Mouse (Mus musculus) neural tube, embryonic 11.5 days (tissue): ENCODE measurements around the gene C130032M10Rik. TPM values are rescaled to one million over a fixed set of nuclear protein-coding genes. Genes with fewer than 3 reads are reported as not detected.

Experiments used
- ATAC-seq: fragments of 200-750 bp; cut with Nextera tagmentation; 2 replicates; pipeline ENCODE4 v1.8.0; 2017; ENCODE audit warnings: moderate number of reproducible peaks, mild to moderate bottlenecking, moderate TSS enrichment, moderate library complexity; ENCODE audit not compliant: insufficient read depth, low FRiP score, low TSS enrichment
- DNase-seq: peaks from one replicate; pipeline ENCODE4 v3.0.0-alpha.2; 2015; ENCODE audit warnings: low spot score
- H3K27ac ChIP-seq: fragments of 300-500 bp; sonication (generic); 2 replicates; pipeline ENCODE4 v1.5.1; 2014; ENCODE audit warnings: low read depth, mild to moderate bottlenecking, low read length
- H3K27me3 ChIP-seq: fragments of 300-500 bp; sonication (generic); 2 replicates; pipeline ENCODE4 v1.6.1; 2014; ENCODE audit warnings: mild to moderate bottlenecking, low read length, mixed read lengths; ENCODE audit not compliant: control insufficient read depth, insufficient read depth
- H3K36me3 ChIP-seq: fragments of 300-500 bp; sonication (generic); 2 replicates; pipeline ENCODE4 v1.6.1; 2014; ENCODE audit warnings: mild to moderate bottlenecking, low read length, moderate library complexity, mixed read lengths; ENCODE audit not compliant: control insufficient read depth, insufficient read depth
- H3K4me1 ChIP-seq: fragments of 300-500 bp; sonication (generic); 2 replicates; pipeline ENCODE4 v1.6.1; 2014; ENCODE audit warnings: low read length, mixed read lengths; ENCODE audit not compliant: control insufficient read depth, insufficient read depth
- H3K4me2 ChIP-seq: fragments of 300-500 bp; sonication (generic); 2 replicates; pipeline ENCODE4 v1.6.1; 2014; ENCODE audit warnings: low read depth, mild to moderate bottlenecking, moderate library complexity
- H3K4me3 ChIP-seq: fragments of 300-500 bp; sonication (generic); 2 replicates; pipeline ENCODE4 v1.5.1; 2014; ENCODE audit warnings: low read depth, low read length
- H3K9ac ChIP-seq: fragments of 300-500 bp; sonication (generic); 2 replicates; pipeline ENCODE4 v1.6.1; 2014; ENCODE audit warnings: mild to moderate bottlenecking, low read length
- H3K9me3 ChIP-seq: fragments of 300-500 bp; sonication (generic); 2 replicates; pipeline ENCODE4 v1.6.1; 2016; ENCODE audit warnings: low read length; ENCODE audit not compliant: control insufficient read depth
- WGBS: fragments of 180-500 bp; shearing (Covaris S2); extraction: QIAGEN DNeasy Blood & Tissue Kit; methylation state at CpG from one replicate; pipeline ENCODE4 v1.1.7; 2014; 5-methylcytosine and 5-hydroxymethylcytosine counted together
- polyA plus RNA-seq: library from polyadenylated mRNA; unstranded; fragments of >200 nt; fragmentation: Nextera tagmentation; extraction: Ambion mirVana; gene quantifications from 2 replicates; pipeline ENCODE4 v1.2.1, GENCODE M21; 2014

Gene C130032M10Rik
- polyA plus RNA-seq, 1 experiment from 2014 or later: not detected

DNA sequence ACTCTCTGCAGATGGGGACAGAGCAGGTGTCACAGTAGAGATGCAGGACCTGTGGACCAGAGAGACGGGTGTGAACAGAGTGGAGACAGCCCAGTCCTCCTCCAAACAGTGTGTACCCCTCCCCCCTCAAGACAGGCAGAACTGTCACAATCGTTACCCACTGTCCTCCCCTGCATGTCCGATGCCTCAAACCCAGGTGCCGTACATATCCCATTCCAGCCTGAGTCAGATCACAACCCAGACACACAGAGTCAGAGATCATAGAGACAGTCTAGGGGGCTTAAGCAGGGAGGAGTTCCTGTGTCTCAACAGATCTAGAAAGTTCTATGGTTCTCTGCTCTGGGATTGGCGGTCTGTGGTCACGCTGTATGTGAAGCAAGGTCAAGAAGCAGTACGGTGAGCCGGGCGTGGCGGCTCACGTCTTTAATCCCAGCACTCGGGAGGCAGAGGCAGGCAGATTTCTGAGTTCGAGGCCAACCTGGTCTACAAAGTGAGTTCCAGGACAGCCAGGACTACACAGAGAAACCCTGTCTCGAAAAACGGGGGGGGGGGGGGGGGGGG, 9.7 kb downstream of the C130032M10Rik start:
- 94% methylated on average over 13 of the region's 15 CpGs for WGBS
- Histone ChIP-seq H3K36me3 (no peaks in the 10 kb centered on the region), H3K9me3 (no peaks in the 10 kb centered on the region), H3K4me3 (no peak overlapping the region), H3K27ac (no peak overlapping the region), H3K4me1 (peaks cover 23% of the 10 kb centered on the region), H3K4me2 (no peak overlapping the region), H3K9ac (no peak overlapping the region), H3K27me3 (no peaks in the 10 kb centered on the region)
- ATAC-seq (no peak), DNase-seq (no peak)

DNA sequence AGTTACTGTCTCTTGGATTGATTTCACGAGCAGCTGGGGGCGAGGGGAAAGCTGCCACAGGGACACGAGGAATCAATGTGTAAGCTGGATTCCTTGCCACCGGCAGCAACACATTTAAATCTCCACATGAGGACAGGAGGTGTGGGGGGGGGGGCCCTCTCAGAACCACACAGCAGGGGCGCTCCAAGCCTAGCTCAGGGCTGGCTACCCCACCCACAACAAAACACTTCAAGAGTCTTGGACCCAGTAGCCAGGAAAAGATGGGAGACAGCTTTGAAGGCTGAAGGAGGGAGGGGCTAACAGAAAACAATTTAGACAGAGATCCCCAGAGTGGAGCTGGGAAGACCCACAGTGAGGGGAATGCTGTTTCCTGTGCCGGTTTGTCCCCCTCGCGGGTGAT, 10.4 kb downstream of the C130032M10Rik start:
- H3K27me3 ChIP-seq: no peaks in the 10 kb centered on the region
- DNase-seq: peak; percentile 32
- 8% methylated on average over 8 of the region's 8 CpGs for WGBS
- peak overlapping the region; percentile 28 for H3K4me2 ChIP-seq
- no peaks in the 10 kb centered on the region for H3K36me3 ChIP-seq
- peaks cover 28% of the 10 kb centered on the region for H3K4me1 ChIP-seq
- no peaks in the 10 kb centered on the region for H3K9me3 ChIP-seq
- peak overlapping the region; percentile 69 for H3K27ac ChIP-seq
- H3K4me3 ChIP-seq: no peak overlapping the region
- peak overlapping the region; percentile 14; the same call in 1 of the 2 replicates for H3K9ac ChIP-seq
- ATAC-seq: no peak

DNA sequence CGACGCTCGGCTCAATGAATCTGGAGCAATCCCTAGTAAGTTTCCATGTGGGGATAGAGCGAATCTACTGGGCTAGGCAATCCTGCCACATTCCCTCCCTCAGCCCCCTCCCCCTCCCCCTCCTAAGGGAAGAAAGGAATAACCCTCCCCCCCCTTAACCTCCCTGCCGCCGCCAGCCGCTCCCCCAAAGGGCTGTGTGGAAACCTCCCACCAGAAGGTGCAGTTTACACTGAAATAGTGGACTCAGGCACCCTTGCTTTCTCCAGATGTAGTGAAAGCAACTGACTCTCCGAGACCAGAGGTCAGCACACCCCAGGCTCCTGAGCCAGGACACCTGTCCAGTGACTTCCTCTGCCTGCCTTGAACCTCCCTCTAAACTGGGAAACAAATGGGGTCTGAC, 11.1 kb downstream of the C130032M10Rik start:
- Histone ChIP-seq H3K9ac (0 out of 2 replicates have a peak overlapping the region, but pooled peaks have one; percentile 3), H3K4me3 (0 out of 2 replicates have a peak overlapping the region, but pooled peaks have one; percentile 6), H3K4me1 (peaks cover 35% of the 10 kb centered on the region), H3K36me3 (no peaks in the 10 kb centered on the region), H3K4me2 (peak overlapping the region; percentile 28), H3K27me3 (no peaks in the 10 kb centered on the region), H3K27ac (peak overlapping the region; percentile 69), H3K9me3 (no peaks in the 10 kb centered on the region)
- ATAC-seq (no peak; the same call in 1 of the 2 replicates), DNase-seq (peak; percentile 19)
- 2% methylated on average over 8 of the region's 8 CpGs for WGBS

DNA sequence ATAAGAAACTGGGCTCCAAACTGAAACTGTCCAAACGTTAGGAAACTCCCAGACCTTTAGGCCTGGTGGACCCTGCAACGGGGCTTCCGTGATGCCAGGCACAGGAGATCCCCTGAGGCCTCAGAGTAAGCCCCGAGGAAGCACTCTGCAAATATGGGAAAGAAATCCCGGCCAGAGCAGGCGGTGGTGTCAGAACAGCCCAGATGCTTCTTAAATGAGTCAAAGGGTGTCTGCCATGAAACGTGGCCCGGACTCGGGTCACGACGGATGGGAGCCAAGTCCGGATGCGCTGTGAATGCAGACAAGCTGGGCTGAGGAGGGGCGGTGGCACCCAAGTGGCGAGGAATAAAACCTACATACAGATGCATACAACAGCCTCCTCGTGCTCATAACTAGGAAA, 11.6 kb downstream of the C130032M10Rik start:
- Histone ChIP-seq H3K36me3 (no peaks in the 10 kb centered on the region), H3K9ac (no peak overlapping the region), H3K4me3 (no peak overlapping the region), H3K4me2 (peak overlapping the region; percentile 28), H3K4me1 (peaks cover 39% of the 10 kb centered on the region), H3K27me3 (no peaks in the 10 kb centered on the region), H3K9me3 (no peaks in the 10 kb centered on the region), H3K27ac (peak overlapping the region; percentile 69)
- ATAC-seq (peak; percentile 46), DNase-seq (peak; percentile 82)
- WGBS: 0% methylated on average over 16 of the region's 16 CpGs

DNA sequence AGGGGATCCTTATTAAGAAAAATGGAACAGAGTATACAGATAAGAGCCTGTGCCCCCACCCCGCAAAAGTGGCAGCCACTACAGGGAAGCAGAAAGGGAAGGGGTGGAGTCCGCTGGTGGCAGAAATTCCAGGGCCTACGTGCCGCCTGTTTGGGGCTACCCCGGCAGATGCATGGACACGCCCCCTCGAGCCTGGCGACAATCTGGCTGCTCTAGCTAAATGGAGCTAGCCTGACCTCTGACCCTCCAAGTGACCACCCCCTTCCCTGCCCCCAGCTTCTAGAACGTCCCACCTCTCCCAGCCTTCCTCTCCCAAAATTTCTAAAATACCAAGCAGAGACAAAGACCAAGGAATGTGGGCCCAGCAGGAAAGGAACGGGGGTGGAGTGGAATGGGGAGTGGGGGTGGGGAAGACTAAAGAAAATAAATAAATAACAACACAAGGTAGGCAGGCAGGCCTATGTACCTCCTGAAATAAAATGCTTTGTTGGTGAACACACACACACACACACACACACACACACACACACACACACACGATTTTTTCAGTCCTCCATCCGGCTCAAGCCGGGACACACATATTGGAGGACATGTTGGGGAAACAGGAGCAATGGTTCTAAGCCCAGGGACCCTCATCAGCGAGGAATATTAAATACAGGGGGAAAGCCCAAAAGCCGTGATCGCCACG, 12.6 kb downstream of the C130032M10Rik start:
- ATAC-seq: no peak
- no peak overlapping the region for H3K4me3 ChIP-seq
- DNase-seq: peak; percentile 72
- no peak overlapping the region; the same call in 1 of the 2 replicates for H3K27ac ChIP-seq
- no peaks in the 10 kb centered on the region for H3K27me3 ChIP-seq
- no peaks in the 10 kb centered on the region for H3K36me3 ChIP-seq
- H3K4me2 ChIP-seq: peak overlapping the region; percentile 24
- H3K9me3 ChIP-seq: no peaks in the 10 kb centered on the region
- H3K4me1 ChIP-seq: peaks cover 39% of the 10 kb centered on the region
- WGBS: 10% methylated on average over 17 of the region's 17 CpGs
- no peak overlapping the region for H3K9ac ChIP-seq

DNA sequence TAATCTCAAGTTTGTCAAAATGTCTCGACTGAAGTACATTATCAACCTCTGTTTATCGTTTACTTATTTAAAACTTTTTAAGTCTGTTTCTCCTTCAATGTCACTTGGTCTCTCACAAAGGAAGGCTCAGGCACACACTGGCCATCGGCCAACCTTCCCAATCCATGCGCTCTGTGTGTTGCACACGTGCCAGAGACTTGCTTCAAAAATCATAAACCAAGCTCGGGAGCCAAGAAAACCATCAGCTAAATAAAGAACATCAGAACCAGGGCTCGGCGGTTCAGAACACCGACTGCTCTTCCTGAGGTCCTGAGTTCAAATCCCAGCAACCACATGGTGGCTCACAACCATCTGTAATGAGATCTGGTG, 13.2 kb downstream of the C130032M10Rik start:
- no peak overlapping the region; the same call in 1 of the 2 replicates for H3K27ac ChIP-seq
- no peaks in the 10 kb centered on the region for H3K36me3 ChIP-seq
- DNase-seq: no peak
- ATAC-seq: no peak
- no peaks in the 10 kb centered on the region for H3K9me3 ChIP-seq
- H3K4me1 ChIP-seq: peaks cover 39% of the 10 kb centered on the region
- no peaks in the 10 kb centered on the region for H3K27me3 ChIP-seq
- 55% methylated on average over 9 of the region's 9 CpGs for WGBS
- H3K4me2 ChIP-seq: no peak overlapping the region
- no peak overlapping the region for H3K9ac ChIP-seq
- no peak overlapping the region for H3K4me3 ChIP-seq

DNA sequence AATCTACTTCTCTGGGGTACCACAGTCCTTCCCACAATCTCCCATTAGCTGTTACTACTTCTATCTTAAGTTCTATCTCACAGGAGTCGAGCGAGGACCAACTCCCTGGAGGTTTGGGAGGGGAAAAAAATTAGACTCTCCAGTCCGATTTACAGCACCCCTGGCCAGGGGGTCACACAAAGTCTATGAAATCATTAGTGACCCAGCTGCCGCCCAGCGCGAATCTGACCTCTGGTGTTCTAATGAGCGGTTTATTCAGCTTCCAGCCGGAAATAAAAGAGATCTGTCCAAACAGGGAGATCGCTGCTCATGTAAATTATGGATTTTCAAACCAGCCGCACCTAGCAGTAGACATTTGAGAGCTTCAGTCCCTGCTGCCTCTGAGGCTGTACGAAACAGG, 15.8 kb downstream of the C130032M10Rik start:
- Histone ChIP-seq H3K9ac (no peak overlapping the region), H3K4me2 (no peak overlapping the region), H3K4me3 (no peak overlapping the region), H3K4me1 (peaks cover 29% of the 10 kb centered on the region), H3K9me3 (no peaks in the 10 kb centered on the region), H3K27me3 (no peaks in the 10 kb centered on the region), H3K36me3 (no peaks in the 10 kb centered on the region), H3K27ac (no peak overlapping the region)
- ATAC-seq (no peak), DNase-seq (peak; percentile 34)
- WGBS: 17% methylated on average over 11 of the region's 11 CpGs

DNA sequence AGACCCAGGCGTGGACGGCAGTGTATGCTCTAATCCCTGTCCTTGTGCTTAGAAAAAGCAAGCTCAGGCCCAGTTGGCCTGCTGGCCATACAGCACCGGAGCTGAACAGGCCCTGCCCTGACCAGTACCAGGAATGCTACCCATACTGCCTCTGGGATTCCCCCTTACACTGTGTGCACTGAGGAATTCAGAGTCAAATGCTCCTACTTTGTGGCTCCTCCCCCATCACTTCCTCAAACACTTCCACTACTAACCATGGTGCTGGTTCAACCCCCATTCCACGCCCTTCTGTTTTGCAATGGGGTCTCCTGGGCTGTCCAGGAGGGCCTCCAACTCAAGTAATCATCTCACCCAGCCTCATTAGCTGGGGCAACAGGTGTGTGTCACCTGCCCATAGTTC, 18.4 kb downstream of the C130032M10Rik start:
- Histone ChIP-seq H3K36me3 (no peaks in the 10 kb centered on the region), H3K9me3 (no peaks in the 10 kb centered on the region), H3K4me1 (peaks cover 37% of the 10 kb centered on the region), H3K4me3 (no peak overlapping the region), H3K27ac (no peak overlapping the region), H3K4me2 (no peak overlapping the region), H3K9ac (no peak overlapping the region), H3K27me3 (no peaks in the 10 kb centered on the region)
- ATAC-seq (no peak), DNase-seq (no peak)
- 82% methylated on average over 4 of the region's 4 CpGs for WGBS
